Mouse (Mus musculus): ENCODE measurements around the gene Muc4. TPM values are rescaled to one million over a fixed set of nuclear protein-coding genes. Genes with fewer than 3 reads are reported as not detected.

The Muc4 gene
- total RNA-seq, 1 experiment from 2014 or later: not detected

DNA sequence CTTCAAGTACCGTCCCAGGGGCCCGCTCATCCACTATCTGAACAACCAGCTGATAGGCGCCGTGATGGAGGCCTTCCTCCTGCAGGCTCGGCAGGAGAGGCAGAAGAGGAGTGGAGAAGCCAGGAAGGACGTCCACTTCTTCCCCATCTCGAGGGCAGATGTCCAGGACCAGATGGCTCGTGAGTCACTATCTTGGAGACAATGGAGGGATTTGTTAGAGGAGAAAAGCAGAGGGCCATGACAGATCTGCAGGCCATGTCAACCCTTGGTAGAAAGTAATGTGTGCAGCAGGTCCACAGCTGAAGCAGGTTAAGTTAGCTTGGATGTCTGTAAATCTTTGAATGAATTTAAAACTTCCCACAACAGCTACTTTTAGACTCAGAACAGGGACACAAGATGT is 43.3 kb downstream of the Muc4 start:
- no peak for ATAC-seq (replicated peaks in 1 of 2; ENCODE audit: insufficient read depth in 1 of 2, low FRiP score in 2 of 2, low TSS enrichment in 1 of 2, low read depth in 1 of 2, poor library complexity in 2 of 2, severe bottlenecking in 2 of 2)

GRCm38 (mm10) chr16:32783324-32784062 is 47.8 kb downstream of the Muc4 start:
- ATAC-seq (replicated peaks in 1 of 2; ENCODE audit: insufficient read depth in 1 of 2, low FRiP score in 2 of 2, low TSS enrichment in 1 of 2, low read depth in 1 of 2, poor library complexity in 2 of 2, severe bottlenecking in 2 of 2): no peak

GRCm38 (mm10) chr16:32784840-32785239 is 49.2 kb downstream of the Muc4 start:
- no peak for ATAC-seq (replicated peaks in 1 of 2; ENCODE audit: insufficient read depth in 1 of 2, low FRiP score in 2 of 2, low TSS enrichment in 1 of 2, low read depth in 1 of 2, poor library complexity in 2 of 2, severe bottlenecking in 2 of 2)

DNA sequence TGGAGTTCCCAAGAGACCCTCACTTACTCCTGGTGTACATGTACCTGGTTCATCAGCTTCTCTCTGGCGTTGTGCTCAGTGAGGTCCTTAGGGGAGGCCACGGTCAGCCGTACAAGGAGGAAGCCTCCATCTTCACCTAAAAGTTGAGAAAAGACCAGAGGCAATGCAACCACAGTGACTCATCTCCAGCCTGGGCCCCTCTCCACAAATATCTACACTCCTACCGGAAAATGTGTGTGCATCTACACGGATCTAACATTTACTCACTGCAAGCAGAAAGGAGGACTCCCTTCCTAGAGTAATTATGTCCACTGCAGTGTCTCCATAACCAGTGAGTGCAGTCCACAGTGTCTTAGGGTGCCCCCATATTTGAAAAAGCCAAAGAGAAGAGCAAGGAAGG is 54.4 kb downstream of the Muc4 start:
- ATAC-seq (replicated peaks in 1 of 2; ENCODE audit: insufficient read depth in 1 of 2, low FRiP score in 2 of 2, low TSS enrichment in 1 of 2, low read depth in 1 of 2, poor library complexity in 2 of 2, severe bottlenecking in 2 of 2): no peak

DNA sequence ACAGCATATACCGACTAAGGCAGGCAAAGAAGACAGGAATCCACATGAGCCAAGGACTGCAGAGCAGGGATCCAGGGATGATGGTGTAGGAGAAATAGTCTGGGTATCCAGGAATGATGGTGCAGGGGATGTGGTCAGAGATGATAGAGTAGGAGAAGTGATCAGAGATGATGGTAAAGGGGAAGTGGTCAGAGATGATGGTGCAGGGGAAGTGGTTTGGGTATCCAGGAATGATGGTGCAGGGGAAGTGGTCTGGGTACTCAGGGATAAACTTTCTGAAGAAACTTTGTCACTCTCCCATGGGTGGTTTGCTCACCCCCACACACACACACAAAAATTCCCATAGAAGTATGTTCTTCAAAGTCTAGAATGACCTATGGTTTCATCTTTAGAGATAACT is 59.5 kb downstream of the Muc4 start:
- peak in 1 of 2 experiments; percentile 68; a peak in 2 of 4 replicates for ATAC-seq (replicated peaks in 1 of 2; ENCODE audit: insufficient read depth in 1 of 2, low FRiP score in 2 of 2, low TSS enrichment in 1 of 2, low read depth in 1 of 2, poor library complexity in 2 of 2, severe bottlenecking in 2 of 2)

GRCm38 (mm10) chr16:32796676-32797425 is 61.2 kb downstream of the Muc4 start:
- no peak for ATAC-seq (replicated peaks in 1 of 2; ENCODE audit: insufficient read depth in 1 of 2, low FRiP score in 2 of 2, low TSS enrichment in 1 of 2, low read depth in 1 of 2, poor library complexity in 2 of 2, severe bottlenecking in 2 of 2)

DNA sequence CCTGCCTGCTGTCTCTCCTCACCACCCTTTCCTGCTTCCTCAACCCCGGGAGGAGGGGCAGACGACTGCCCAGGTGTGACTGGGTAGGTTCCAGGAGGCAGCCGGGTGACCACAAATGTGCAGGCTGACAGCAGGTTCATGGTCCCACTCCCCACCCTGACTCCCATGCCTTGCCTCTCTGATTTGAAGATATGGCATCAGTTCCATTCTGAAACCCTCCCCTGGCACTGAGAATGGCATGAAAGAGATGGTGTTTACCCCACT is 61.7 kb downstream of the Muc4 start, which contains the start of gene Muc20:
Gene Muc20 (minus strand): TSS at position 10 of the 264 bp plus-strand sequence.
- ATAC-seq (replicated peaks in 1 of 2; ENCODE audit: insufficient read depth in 1 of 2, low FRiP score in 2 of 2, low TSS enrichment in 1 of 2, low read depth in 1 of 2, poor library complexity in 2 of 2, severe bottlenecking in 2 of 2): no peak

- no peak for ATAC-seq (replicated peaks in 1 of 2; ENCODE audit: insufficient read depth in 1 of 2, low FRiP score in 2 of 2, low TSS enrichment in 1 of 2, low read depth in 1 of 2, poor library complexity in 2 of 2, severe bottlenecking in 2 of 2)
These were observed 67.7 kb downstream of the Muc4 start for GRCm38 (mm10) chr16:32803252-32803853.

DNA sequence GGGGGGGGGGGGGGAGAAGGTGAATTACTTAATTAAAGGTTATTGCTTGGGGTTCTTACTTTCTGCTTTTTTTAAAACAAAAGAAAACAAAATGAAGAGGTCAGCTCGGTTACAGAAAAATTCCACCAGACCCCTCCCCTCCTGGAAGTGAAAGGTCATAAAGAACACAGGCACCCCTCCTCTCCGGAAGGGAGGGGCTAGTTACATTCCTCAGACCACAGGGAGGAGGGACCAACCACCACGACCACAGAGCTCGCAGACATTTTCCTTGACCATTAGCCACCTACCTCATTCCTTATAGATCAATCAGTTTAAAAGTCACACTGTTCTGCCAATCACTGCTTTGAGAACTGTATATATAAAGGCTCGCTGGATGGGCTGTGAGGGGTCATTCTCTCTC is 68.2 kb downstream of the Muc4 start:
- ATAC-seq (replicated peaks in 1 of 2; ENCODE audit: insufficient read depth in 1 of 2, low FRiP score in 2 of 2, low TSS enrichment in 1 of 2, low read depth in 1 of 2, poor library complexity in 2 of 2, severe bottlenecking in 2 of 2): no peak

- ATAC-seq (replicated peaks in 1 of 2; ENCODE audit: insufficient read depth in 1 of 2, low FRiP score in 2 of 2, low TSS enrichment in 1 of 2, low read depth in 1 of 2, poor library complexity in 2 of 2, severe bottlenecking in 2 of 2): no peak
These were observed 69.5 kb downstream of the Muc4 start for GRCm38 (mm10) chr16:32805151-32805550.

GRCm38 (mm10) chr16:32807408-32808185 is 71.9 kb downstream of the Muc4 start:
- ATAC-seq (replicated peaks in 1 of 2; ENCODE audit: insufficient read depth in 1 of 2, low FRiP score in 2 of 2, low TSS enrichment in 1 of 2, low read depth in 1 of 2, poor library complexity in 2 of 2, severe bottlenecking in 2 of 2): no peak

DNA sequence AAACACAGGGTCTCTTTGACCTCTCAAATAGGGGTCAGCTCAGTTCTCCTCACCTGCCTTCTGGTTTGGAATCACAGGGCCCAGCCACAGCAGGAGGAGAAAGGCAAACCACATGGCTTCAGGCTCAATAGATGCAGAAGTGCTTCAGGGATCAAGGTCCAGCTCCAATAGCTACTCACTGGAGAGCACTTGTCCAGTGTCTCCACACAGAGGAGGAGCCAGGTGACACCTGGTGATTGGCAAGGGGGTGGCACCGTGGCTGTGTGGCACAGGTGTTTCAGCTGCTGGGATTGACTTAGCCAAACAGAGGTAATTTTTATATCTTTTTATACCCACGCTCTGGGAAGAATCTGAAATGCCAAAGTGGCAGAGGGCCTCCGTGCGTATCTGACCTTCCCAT is 74.6 kb downstream of the Muc4 start, which contains the start of gene Smbd1:
Gene Smbd1 (minus strand): TSS at position 157 of the 400 bp plus-strand sequence.
- ATAC-seq (replicated peaks in 1 of 2; ENCODE audit: insufficient read depth in 1 of 2, low FRiP score in 2 of 2, low TSS enrichment in 1 of 2, low read depth in 1 of 2, poor library complexity in 2 of 2, severe bottlenecking in 2 of 2): no peak

- peak; percentile 69 to 87 for ATAC-seq (replicated peaks in 1 of 2; ENCODE audit: insufficient read depth in 1 of 2, low FRiP score in 2 of 2, low TSS enrichment in 1 of 2, low read depth in 1 of 2, poor library complexity in 2 of 2, severe bottlenecking in 2 of 2)
These were observed 77.2 kb downstream of the Muc4 start for GRCm38 (mm10) chr16:32812888-32813361.

GRCm38 (mm10) chr16:32813362-32813761 is 77.7 kb downstream of the Muc4 start:
- ATAC-seq (replicated peaks in 1 of 2; ENCODE audit: insufficient read depth in 1 of 2, low FRiP score in 2 of 2, low TSS enrichment in 1 of 2, low read depth in 1 of 2, poor library complexity in 2 of 2, severe bottlenecking in 2 of 2): no peak

GRCm38 (mm10) chr16:32813771-32814170 is 78.1 kb downstream of the Muc4 start:
- no peak for ATAC-seq (replicated peaks in 1 of 2; ENCODE audit: insufficient read depth in 1 of 2, low FRiP score in 2 of 2, low TSS enrichment in 1 of 2, low read depth in 1 of 2, poor library complexity in 2 of 2, severe bottlenecking in 2 of 2)

DNA sequence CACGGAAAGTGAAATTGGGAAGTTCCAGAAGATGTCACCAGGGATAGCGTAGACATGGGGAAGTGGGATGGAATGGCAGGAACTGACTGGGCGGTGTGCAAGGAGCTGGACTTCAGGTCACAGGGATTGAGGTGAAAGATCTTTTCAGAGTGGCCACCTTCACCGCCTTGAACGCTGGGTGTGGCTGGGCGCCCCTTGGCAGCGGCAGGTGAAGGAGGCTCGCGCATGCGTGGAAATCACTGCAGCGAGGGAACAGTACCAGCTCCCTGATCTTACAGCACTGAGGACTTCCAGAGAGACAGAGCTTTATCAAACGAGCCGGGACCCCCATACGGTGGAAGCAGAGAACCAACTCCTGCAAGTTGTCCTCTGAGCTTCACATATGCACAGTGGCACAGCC is 78.9 kb downstream of the Muc4 start:
- ATAC-seq (replicated peaks in 1 of 2; ENCODE audit: insufficient read depth in 1 of 2, low FRiP score in 2 of 2, low TSS enrichment in 1 of 2, low read depth in 1 of 2, poor library complexity in 2 of 2, severe bottlenecking in 2 of 2): no peak

GRCm38 (mm10) chr16:32815160-32815605 is 79.5 kb downstream of the Muc4 start:
- ATAC-seq (replicated peaks in 1 of 2; ENCODE audit: insufficient read depth in 1 of 2, low FRiP score in 2 of 2, low TSS enrichment in 1 of 2, low read depth in 1 of 2, poor library complexity in 2 of 2, severe bottlenecking in 2 of 2): no peak

Measured in hematopoietic stem cell, adult 5-6 weeks (primary cell).